Mouse (Mus musculus) C2C12 (cell line): ENCODE measurements at regions not wholly inside any gene's neighbourhood (a gene's known extent, or its start where the extent isn't known, plus 50 kb on each side); places are given as distances from the start of the nearest gene placed in this dataset.

Experiments used
- CEBPB ChIP-seq: IDR thresholded peaks from one replicate; pipeline ENCODE4 v1.6.1; 2011; ENCODE audit warnings: low read depth, mild to moderate bottlenecking, control low read depth, moderate library complexity
- CTCF ChIP-seq: IDR thresholded peaks from one replicate; pipeline ENCODE4 v1.5.1; 2011; ENCODE audit not compliant: control insufficient read depth, insufficient read depth, insufficient read length
- MAX ChIP-seq: IDR thresholded peaks from one replicate; pipeline ENCODE4 v1.6.1; 2011; ENCODE audit warnings: mild to moderate bottlenecking, control low read depth
- MYOD1 ChIP-seq: IDR thresholded peaks from one replicate; pipeline ENCODE4 v1.6.1; 2011; ENCODE audit warnings: low read depth; ENCODE audit not compliant: control insufficient read depth, insufficient read length
- MYOG ChIP-seq: IDR thresholded peaks from one replicate; pipeline ENCODE4 v1.6.1; 2011; ENCODE audit not compliant: control insufficient read depth, insufficient read length; ENCODE audit errors: extremely low read depth

GRCm38 (mm10) chr15:41297419-41297818, 1163.3 kb downstream of the 9330182O14Rik start:
- TF ChIP-seq CTCF = no peak
- TF ChIP-seq MAX = no peak
- TF ChIP-seq MYOD1 = no peak
- no peak for TF ChIP-seq CEBPB
- no peak for TF ChIP-seq MYOG
